Mouse (Mus musculus) megakaryocyte, adult 5-6 weeks (primary cell): ENCODE measurements around the gene Tmem106a. TPM values are rescaled to one million over a fixed set of nuclear protein-coding genes. Genes with fewer than 3 reads are reported as not detected.
"Not testable (repeated sequence)": the region's sequence is repeated elsewhere in the genome, so short reads cannot be mapped to it uniquely, and the experiment has no call there.

Source experiments
- ATAC-seq: 2 replicates; pipeline ENCODE4 v1.8.0; 2016; ENCODE audit warnings: mild to moderate bottlenecking, inconsistent platforms; ENCODE audit not compliant: poor library complexity, severe bottlenecking
- total RNA-seq, 2 experiments: library from RNA; stranded (forward) in 1 of 2; stranded (reverse) in 1 of 2; fragments of 153-499, 151-499 nt in 1 of 2; fragments of 221-1000, 200-1000 nt in 1 of 2; gene quantifications; 2 replicates each; pipeline versions ENCODE4 v1.2.3 to v1.2.4; 2015 to 2017

The Tmem106a gene
- total RNA-seq (2015) = 35.3 and 35.7 TPM in 2 replicates
- total RNA-seq (2017) = 20.5 and 24.1 TPM in 2 replicates

DNA sequence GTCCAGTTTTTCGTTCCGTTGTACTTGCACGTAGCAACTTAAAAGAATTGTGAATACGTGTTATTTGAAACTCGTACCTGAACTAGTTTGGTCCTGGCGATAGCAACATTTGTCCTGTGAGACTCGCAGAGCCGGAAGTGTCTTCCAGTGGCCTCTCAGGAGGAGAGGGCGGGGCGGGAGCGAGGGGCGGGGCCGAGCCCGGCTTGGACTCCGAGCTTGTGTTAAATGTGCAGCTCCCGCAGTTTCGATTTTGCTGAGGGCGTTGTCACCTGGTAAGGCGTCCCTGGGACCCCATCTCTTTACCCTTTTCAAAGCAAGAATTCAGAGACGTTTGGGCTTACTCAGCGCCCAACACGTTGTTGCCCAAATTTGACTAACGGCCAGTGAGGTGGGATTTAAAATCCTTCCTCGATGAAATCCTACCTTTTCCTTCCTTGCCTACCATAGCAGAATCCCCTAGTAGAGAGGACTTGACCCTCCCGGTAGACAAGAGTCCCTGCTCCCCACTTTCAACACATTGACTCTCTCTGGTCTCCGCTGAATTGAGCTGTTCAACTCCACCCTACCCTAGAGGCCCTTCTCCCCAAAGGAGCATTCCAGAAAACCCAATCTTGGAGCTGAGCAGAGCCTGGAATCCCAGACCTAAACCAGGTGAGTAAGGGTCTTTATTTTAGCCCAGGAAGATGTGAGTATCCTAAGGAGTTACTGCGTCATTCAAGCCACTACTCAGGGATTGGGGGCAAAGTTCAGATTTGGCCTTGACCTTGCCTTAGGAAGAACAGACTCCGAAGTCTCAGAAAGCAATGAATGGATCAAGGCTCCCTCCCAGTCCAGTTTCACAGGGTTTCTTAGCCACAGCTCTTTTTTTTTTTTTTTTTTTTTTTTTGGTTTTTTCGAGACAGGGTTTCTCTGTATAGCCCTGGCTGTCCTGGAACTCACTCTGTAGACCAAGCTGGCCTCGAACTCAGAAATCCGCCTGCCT, at the start of gene Tmem106a:
Gene Tmem106a (plus strand): TSS at position 189 of the 982 bp plus-strand sequence.
- ATAC-seq = peak; percentile 77

DNA sequence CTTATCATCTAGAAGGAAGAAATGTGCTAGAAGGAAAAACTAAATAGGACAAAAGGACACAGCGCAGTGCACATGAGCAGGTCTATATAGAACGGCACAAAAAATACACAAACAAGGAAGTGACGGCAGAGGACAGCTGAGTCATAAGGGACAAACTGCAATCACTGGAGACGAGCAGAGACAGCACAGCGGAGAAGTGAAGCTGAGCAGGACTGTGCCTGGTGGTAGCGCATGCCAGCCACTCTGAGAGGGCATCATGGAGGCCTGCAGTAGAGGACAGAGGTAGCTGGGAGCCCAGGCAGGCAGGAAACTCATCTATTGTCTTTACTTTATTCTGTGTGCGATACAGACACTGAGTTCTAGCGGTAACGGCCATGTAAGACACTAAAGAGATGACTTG, 38.5 kb upstream of the Tmem106a start:
- peak; percentile 49; the same call in 1 of the 2 replicates for ATAC-seq

DNA sequence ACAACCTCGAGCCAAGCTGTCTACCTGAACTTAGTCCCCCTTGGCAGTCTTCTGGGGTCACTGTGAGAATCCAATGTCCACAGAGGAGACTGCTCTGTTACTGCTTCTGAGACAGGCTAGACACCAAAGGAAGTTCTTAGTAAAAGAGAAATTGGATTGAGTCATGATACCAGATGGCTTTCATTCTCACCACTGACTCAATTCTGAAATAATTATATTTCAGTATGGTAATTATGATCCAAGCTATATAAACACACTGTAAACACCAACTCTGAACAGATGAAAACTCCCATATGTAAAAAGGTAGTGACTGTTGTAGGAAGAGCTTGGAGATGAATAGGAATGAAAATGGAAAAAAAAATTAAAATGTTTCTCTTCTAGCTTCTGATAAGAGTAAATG, 37.9 kb upstream of the Tmem106a start:
- ATAC-seq = no peak

DNA sequence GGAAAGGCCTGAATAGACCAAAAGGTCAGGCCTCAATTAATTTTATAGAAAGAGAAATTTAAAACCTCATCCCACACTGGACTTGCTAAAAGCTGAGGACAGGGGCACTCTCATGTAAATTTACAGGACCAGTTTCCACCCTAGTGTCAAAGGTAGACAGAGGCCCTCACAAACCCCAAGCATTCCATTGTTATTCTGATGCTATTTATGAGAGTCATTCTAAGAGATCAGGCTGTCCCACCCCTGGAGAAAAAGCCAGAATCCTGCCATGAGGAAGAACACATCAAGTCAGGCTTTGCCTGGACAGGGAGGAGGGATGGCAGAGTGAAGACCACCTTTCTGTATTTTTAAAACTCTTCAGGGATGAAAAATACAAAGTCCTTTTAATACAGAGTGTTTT, 33.5 kb upstream of the Tmem106a start:
- ATAC-seq = no peak

DNA sequence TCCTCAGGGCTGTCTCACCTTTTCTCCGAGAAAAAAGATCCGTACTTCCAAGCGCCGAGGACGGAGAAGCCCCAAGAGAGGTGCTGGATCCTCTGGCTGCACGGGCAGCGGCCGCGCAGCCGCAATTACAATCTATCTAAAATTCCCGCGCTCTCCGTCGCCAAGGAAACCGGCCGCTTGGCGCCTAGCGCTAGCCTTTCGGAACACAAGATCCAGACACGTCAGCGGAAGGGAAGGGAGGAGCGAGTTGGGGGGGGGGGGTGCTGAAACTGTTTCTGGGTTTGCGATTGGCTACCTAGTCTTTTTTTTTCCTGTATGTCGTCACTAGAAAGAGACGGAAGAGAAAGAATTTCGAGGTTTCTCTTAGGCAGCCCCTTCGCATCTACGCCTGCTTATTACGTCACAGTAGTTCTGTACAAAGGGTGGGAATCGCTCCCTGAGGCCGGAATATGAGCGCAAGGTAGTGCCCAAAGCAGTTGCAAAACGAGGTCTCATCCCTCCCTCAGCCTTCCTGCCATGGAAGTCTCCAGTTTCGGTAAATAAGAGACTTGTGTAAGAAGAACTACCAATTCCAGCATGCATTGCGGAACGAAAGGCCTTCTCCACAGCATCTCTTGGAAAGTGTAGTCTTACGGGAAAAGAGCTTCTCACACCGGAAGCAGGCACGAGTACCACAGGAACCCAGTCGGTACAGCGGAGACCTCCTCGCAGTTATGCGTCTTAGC, 30.1 kb upstream of the Tmem106a start, which contains the start of the genes Brca1 and Nbr1:
Gene Brca1 (minus strand): TSS at position 205 of the 725 bp plus-strand sequence.
Gene Nbr1 (plus strand): TSS at position 399 of the 725 bp plus-strand sequence.
- peak; percentile 78 for ATAC-seq

DNA sequence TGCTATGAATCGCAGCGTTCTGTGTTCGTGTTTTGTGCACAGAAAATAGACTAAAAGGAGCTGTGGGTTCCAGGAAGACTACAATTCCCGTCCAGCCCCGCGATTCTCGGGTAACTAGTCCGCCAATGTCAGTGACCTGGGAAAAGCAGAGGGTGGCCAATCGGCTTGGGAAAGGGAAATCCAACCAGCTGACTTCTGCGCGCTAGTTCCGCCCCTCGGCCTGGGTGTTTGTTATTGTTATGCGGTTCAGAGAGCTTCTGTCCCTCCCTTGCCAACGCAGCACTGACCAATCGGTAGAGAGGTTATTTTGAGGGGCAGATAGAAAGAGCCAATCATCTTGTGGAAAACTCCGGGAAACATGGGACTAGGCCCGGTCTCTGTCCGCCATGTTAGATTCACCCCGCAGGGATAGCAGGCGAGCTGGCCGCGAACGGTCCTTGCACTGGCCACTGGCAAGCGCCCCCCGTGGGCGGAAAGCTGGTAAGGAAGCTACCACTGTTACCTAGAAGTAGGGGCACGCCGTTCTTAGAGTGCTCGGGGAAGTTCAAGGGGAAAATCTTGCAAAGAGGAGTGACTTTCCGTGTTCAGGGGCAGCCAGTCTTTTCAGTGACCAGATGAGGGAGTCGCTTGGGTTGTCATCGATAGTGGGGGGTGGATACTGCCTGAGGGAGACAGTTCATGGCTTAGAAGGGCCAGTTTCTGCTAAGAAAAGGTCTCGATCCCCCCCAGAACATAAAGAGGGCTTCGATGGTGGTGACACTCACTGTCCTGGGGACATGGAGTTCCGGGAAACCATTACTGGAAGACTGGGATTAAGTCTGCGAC, 29.4 kb upstream of the Tmem106a start:
- ATAC-seq = peak; percentile 85

GRCm38 (mm10) chr11:101553354-101553930, 28.6 kb upstream of the Tmem106a start:
- ATAC-seq = no peak

DNA sequence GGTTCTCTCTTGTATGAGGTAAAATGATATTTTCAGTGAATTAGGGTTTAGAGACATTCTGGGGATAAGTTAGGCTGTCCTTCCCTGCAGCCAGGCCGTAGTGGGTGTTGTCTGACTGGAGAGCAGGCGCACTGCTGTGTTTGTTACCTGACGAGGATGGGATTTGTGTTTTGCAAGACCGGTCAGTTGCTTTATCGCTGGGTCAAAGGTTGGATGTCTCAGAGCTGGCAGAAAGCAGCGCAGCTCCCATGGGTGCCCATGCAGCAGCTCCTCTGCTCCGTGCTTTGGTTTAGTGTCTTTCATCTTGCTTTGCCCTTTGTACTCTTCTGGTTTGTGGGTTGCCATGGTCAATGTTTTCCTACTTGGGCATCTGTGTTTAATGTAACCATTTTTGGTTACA, 25.5 kb upstream of the Tmem106a start:
- no peak for ATAC-seq

DNA sequence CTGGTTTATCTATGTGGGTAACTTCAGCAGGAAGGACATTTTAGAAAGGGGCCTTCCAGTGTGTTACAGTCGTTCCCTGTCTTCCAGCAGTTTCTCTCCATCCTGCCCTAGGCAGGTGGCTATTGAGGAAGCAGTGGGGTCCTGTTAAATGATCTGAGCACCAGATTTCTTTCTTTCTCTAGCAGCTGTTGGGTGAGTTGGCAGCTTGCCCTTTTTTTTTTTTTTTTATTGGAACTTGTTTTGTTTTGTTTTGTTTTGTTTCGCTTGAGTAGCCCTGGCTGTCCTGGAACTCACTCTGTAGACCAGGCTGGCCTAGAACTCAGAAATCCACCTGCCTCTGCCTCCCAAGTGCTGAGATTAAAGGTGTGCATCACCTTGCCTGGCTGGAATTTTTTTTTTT, 25.1 kb upstream of the Tmem106a start:
- no peak for ATAC-seq

DNA sequence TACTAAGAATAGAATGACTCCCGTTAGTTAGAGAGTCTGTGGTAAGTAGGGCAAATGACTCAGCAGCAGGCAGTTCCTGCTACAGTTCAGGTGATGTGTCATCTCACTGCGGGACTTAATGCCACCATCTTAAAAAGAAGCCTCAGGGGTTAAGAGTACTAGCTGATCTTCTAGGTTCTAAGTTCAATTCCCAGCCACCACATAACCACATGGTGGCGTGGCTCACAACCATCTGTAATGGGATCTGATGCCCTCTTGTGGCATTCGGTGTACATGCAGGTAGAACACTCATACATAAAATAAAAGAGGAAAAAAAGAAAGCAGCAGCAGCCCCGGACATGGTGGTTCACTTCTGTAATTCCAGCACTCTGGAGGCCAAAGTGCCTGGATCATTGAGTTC, 19.7 kb upstream of the Tmem106a start:
- ATAC-seq = peak; percentile 86

DNA sequence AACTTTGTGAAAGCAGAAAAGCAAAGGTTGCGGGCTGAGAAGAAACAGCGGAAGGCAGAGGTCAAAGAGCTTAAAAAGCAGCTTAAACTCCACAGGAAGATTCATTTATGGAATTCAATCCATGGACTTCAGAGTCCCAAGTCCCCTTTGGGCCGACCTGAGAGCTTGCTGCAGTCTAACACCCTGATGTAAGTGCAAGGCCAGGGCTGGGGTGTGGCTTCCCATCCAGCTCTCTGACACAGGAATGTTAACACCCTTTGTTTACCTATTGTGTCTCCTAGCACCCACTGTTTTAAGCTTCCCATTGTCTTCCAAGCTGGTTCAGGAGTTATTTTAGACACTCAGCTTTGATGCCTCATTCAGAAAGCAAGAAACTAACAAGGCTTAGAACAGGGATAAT, 13.6 kb upstream of the Tmem106a start:
- no peak for ATAC-seq

GRCm38 (mm10) chr11:101576116-101576515, 5.9 kb upstream of the Tmem106a start:
- ATAC-seq = no peak

DNA sequence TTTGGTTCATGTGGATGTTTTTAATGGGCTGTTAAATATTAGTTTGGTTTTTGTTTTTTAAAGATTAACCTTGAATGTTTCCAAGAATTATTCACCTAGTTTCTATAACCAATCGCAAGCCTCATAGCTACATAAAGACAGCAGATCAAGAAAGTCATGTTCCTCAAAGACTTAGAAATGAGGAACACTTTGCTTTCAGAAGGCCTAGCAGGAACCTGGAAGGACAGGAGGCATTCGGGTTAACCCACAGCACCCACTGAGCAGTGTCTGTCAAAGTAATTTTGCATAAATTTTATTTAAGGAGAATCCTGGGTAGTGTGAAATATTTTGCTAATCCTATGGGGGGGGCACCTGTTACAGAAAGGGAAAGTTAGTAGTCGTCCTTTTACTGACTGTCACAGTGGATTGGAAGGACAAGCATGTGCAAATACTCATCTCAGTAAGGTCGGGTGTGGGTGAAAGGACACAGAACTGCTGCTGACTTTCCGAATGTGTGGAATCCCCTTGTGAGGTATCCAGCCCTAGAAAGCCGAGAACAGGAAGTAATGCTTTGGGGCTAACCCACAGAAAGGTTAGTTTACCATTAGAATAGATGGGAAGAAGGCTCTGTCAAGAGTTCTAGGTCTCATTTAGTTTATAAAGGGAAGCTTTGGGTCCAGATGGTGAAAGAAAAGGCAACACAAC, 819 bp upstream of the Tmem106a start:
- peak; percentile 58; the same call in 1 of the 2 replicates for ATAC-seq

- no peak for ATAC-seq
These were observed 1.2 kb downstream of the Tmem106a start for GRCm38 (mm10) chr11:101583205-101583604.

DNA sequence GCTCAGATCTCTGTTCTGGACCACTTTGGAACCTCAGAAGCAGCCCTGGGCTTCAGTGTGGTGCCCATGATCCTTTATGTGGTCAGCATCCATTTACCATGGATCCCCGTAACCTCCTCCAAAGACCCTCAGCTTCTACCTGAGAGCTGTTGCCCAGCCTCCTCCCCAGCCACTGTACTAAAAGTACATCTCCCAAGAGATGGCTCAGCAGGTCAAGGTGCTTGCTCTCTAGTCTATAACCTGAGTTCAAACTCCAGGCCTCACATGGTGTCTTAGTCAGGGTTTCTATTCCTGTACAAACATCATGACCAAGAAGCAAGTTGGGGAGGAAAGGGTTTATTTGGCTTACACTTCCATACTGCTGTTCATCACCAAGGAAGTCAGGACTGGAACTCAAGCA, 3.0 kb downstream of the Tmem106a start:
- ATAC-seq = not testable (repeated sequence)

- no peak for ATAC-seq
These were observed 3.8 kb downstream of the Tmem106a start for GRCm38 (mm10) chr11:101585805-101586204.

DNA sequence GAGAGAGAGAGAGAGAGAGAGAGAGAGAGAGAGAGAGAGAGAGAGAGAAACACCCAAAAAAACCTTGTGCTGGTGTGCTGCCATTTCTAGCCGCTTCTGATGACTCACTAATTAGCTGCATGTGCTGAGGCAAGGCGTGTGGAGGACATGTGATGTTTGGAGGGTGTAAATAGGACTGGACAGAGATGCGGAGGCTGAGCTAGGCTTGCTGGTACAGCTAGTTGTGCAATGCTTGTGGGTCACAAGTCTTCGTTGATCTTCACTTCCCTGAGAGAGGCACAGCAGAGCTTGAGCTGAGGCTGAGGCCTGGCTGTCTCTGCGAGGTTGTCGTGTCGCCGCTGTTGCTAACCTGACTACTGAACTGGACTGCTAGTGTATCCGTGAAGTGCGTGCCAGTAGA, 5.6 kb downstream of the Tmem106a start:
- ATAC-seq = peak; percentile 72

DNA sequence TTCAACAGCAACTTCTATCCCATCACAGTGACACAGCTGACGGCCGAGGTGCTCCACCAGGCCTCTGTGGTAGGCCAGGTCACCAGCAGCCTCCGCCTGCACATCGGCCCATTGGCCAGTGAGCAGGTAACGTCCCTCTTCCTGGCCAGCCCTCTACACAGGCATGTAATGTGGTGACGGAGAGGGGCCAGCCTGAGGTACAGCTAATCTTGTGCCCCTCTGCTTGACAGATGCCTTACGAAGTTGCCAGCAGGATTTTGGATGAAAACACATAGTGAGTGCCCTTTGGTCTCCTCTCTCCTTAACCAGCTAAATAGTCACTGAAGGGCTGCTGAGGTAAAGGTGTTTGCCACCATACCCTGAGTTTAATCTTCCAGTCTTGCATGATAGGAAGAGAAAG, 6.8 kb downstream of the Tmem106a start:
- no peak for ATAC-seq

DNA sequence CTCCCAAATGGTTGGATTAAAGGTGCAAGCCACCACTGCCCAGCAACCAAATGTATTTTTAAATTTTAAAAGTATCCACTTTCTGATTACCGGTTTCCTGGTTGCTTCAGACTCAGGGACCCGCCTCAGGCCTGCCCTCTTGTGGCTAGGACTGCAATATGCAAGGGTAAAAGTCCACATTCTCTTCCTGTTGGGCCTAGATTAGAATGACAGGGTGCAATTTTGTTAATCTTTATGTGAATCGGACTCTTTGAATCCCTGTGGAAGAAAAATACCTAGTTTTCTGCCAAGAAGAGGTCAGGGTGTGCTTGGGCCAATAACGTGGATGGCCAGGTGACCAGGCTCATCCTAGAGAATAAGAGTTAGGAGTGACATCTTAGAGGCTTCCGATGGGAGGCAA, 7.4 kb downstream of the Tmem106a start:
- ATAC-seq = peak; percentile 94
